Mouse (Mus musculus) lung, embryonic 14.5 days (tissue): ENCODE measurements at regions not wholly inside any gene's neighbourhood (a gene's known extent, or its start where the extent isn't known, plus 50 kb on each side); places are given as distances from the start of the nearest gene placed in this dataset.

ENCODE experiments used
- ATAC-seq: fragments of 200-750 bp; cut with Nextera tagmentation; 2 replicates; pipeline ENCODE4 v1.8.0; 2017; ENCODE audit warnings: mild to moderate bottlenecking, moderate TSS enrichment, moderate library complexity; ENCODE audit not compliant: insufficient read depth
- DNase-seq: peaks from one replicate; pipeline ENCODE4 v3.0.0-alpha.2; 2015
- H3K27ac ChIP-seq: fragments of 300-500 bp; sonication (generic); 2 replicates; pipeline ENCODE4 v1.5.1; 2014; ENCODE audit warnings: low read depth, mild to moderate bottlenecking, moderate library complexity
- H3K27me3 ChIP-seq: fragments of 300-500 bp; sonication (generic); 2 replicates; pipeline ENCODE4 v1.6.1; 2014; ENCODE audit warnings: low read length, control low read depth; ENCODE audit not compliant: insufficient read depth
- H3K36me3 ChIP-seq: fragments of 300-500 bp; sonication (generic); 2 replicates; pipeline ENCODE4 v1.6.1; 2014; ENCODE audit warnings: control low read depth; ENCODE audit not compliant: insufficient read depth
- H3K4me1 ChIP-seq: fragments of 300-500 bp; sonication (generic); 2 replicates; pipeline ENCODE4 v1.6.1; 2014; ENCODE audit warnings: antibody characterized with exemption, control low read depth; ENCODE audit not compliant: insufficient read depth
- H3K4me2 ChIP-seq: fragments of 300-500 bp; sonication (generic); 2 replicates; pipeline ENCODE4 v1.6.1; 2014; ENCODE audit warnings: mild to moderate bottlenecking
- H3K4me3 ChIP-seq: fragments of 300-500 bp; sonication (generic); 2 replicates; pipeline ENCODE4 v1.5.1; 2014; ENCODE audit warnings: low read depth, low read length
- H3K9ac ChIP-seq: fragments of 300-500 bp; sonication (generic); 2 replicates; pipeline ENCODE4 v1.6.1; 2014
- H3K9me3 ChIP-seq: fragments of 300-500 bp; sonication (generic); 2 replicates; pipeline ENCODE4 v1.6.1; 2016; ENCODE audit warnings: low read depth, low read length, control low read depth
- CTCF ChIP-seq: IDR thresholded peaks from 2 replicates; pipeline ENCODE4 v1.5.1; 2016; ENCODE audit warnings: antibody characterized with exemption, low read depth
- WGBS: fragments of 180-500 bp; shearing (Covaris S2); extraction: QIAGEN DNeasy Blood & Tissue Kit; methylation state at CpG from one replicate; pipeline ENCODE4 v1.1.7; 2014; 5-methylcytosine and 5-hydroxymethylcytosine counted together

DNA sequence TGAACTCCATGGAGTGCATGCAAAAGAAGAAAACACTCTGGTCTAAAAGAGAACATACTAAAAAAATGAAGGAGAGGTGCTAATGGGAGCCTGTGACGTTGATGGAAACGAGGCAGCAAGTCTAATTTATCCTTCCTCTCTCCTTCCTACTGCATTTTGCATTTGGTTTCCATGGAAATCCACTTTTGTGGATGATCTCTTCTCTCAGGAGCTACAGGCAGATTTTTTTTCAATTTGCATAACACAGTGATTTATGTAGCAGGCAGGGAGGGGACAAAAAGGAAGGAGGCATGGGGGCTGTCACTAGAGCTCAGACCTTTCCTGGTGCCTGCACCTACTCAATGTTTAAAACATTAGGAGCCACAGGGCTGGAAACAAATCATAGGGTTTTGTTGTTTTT is 167.7 kb upstream of the Atp10a start:
- Histone ChIP-seq H3K27ac (no peak overlapping the region), H3K4me3 (no peak overlapping the region), H3K4me2 (no peak overlapping the region), H3K27me3 (no peaks in the 10 kb centered on the region), H3K9me3 (no peaks in the 10 kb centered on the region), H3K9ac (no peak overlapping the region), H3K36me3 (no peaks in the 10 kb centered on the region), H3K4me1 (no peaks in the 10 kb centered on the region)
- no peak for ATAC-seq
- no peak for DNase-seq
- 74% methylated on average over 2 of the region's 2 CpGs for WGBS
- no peak for TF ChIP-seq CTCF
